Mouse (Mus musculus): ENCODE results near the gene Dclre1b. TPM values are rescaled to one million over a fixed set of nuclear protein-coding genes. Genes with fewer than 3 reads are reported as not detected.
A peak's percentile ranks its signal among the peaks of the same experiment; 100 is the strongest.
"Not testable (repeated sequence)": the region's sequence is repeated elsewhere in the genome, so short reads cannot be mapped to it uniquely, and the experiment has no call there.

Gene Dclre1b
- total RNA-seq, 2 experiments from 2014 or later: 11.7 to 12.7 TPM

DNA sequence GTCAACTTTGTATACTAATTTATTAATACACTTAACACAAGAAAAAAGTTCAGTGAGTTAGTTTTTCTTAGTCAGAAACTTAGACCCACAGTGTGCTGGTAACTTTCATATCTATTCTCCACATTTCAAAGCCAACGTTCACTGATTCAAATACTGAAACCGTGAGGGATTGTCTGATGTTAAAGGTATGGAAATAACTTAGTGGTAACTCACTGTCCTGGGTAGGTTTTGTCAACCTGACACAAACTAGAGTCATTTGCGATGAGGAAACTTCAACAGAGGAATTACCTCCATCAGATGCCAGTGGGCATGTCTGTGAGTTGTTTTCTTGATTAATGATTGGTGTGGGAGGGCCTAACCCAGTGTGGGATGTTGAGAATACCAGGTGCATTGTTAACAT lies 19.8 kb upstream of the Dclre1b start:
- DNase-seq: no peak
- intact Hi-C loops (cut with DNase I): loop anchor here (5.0 kb wide), 1 partner anchor 58 kb away; no protein-coding TSS in a partner anchor

DNA sequence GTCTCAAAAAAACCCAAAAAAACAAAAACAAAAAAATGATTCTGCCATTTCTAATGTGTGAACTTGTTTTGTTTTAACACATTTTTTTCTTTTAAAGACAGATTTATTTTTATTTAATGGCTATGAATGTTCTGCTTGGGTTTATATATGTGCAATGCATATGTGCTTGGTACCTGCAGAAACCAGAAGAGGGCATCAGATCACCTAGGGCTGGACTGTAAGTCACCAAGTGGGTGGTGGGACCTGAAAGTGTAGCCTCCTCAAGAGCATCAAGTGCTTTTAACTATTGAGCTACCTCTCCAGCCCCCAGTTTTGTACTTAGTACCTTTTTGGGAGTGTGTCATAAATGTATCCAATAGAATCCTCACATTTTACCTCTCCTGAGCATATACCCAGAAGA lies 18.3 kb upstream of the Dclre1b start:
- intact Hi-C loops (cut with DNase I): loop anchor here (5.0 kb wide), 1 partner anchor 60 kb away; no protein-coding TSS in a partner anchor
- no peak for DNase-seq

GRCm38 (mm10) chr3:103810967-103811366 lies 1.7 kb upstream of the Dclre1b start:
- intact Hi-C loops (cut with DNase I): loop anchor here (5.0 kb wide), 1 partner anchor 76 kb away; no protein-coding TSS in a partner anchor
- DNase-seq: no peak

DNA sequence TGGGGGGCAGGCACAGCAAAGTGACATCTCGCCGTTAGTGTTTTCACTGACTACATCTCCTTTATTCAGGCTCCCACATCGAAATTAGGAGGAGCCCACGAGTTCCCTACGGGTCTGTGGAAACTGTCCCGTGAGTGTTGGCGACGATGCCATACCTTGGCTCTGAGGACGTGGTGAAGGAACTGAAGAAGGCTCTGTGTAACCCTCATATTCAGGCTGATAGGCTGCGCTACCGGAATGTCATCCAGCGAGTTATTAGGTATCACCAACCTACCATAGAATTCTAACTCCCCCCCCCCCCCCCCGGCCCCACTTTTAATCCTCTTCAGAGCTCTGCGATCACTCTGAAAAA lies 531 bp upstream of the Dclre1b start:
- no peak for DNase-seq
- intact Hi-C loops (cut with DNase I): loop anchor here (1.0 to 5.0 kb wide), 3 partner anchors 18 to 78 kb away; partner anchors contain the start of gene Hipk1

DNA sequence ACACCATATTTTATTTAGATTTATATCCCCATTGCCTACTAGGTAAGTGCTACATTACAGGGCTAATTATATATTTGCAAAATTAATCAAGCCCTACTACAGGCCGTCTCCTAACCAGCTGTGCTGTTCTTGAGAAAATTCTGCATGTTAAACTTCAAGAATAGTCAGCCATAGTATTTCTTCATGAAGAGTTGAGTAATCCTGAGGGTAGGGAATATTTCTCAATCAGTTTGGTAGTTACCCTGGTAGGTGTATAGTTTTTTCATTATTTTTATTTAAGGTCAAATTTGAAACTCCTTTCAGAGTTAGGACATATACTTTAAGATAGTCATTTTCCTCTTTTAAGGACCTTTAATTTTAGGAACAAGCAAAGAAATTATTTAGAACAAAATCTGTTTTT lies 3.6 kb downstream of the Dclre1b start:
- no peak for DNase-seq
- intact Hi-C loops (cut with DNase I): loop anchor here (5.0 kb wide), 1 partner anchor 33 kb away; no protein-coding TSS in a partner anchor

- no peak for DNase-seq
- intact Hi-C loops (cut with DNase I): no loop called here
These were observed 6.4 kb downstream of the Dclre1b start for GRCm38 (mm10) chr3:103802861-103803260.

GRCm38 (mm10) chr3:103801631-103802531 lies 7.4 kb downstream of the Dclre1b start:
- intact Hi-C loops (cut with DNase I): no loop called here
- DNase-seq: peak; percentile 84 to 85

- intact Hi-C loops (cut with DNase I): no loop called here
- DNase-seq: no peak
These were observed 9.7 kb downstream of the Dclre1b start for GRCm38 (mm10) chr3:103799507-103799906.

DNA sequence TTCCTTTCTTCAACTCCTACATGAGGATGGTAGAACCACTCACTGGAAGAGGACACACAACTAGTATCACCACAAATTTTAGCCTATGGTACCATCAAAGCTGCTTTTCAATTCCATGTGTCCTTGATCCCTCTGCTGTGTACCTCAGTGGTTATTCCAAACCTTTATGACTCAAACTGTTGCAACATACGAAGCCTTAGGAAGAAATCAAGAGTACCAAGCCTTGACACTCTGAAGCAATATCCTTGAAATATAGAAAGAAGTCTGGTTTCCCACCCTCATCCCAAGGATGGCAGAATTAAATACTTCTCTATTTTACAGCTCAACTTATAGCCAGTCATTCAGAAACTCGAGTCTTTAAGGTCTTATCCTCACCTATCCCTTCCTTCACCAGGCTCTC lies 12.9 kb downstream of the Dclre1b start:
- intact Hi-C loops (cut with DNase I): no loop called here
- DNase-seq: no peak

- no peak for DNase-seq
- intact Hi-C loops (cut with DNase I): no loop called here
These were observed 16.7 kb downstream of the Dclre1b start for GRCm38 (mm10) chr3:103792566-103792965.

GRCm38 (mm10) chr3:103792111-103792406 lies 17.2 kb downstream of the Dclre1b start:
- DNase-seq; intact Hi-C loops (cut with DNase I): not testable (repeated sequence)

DNA sequence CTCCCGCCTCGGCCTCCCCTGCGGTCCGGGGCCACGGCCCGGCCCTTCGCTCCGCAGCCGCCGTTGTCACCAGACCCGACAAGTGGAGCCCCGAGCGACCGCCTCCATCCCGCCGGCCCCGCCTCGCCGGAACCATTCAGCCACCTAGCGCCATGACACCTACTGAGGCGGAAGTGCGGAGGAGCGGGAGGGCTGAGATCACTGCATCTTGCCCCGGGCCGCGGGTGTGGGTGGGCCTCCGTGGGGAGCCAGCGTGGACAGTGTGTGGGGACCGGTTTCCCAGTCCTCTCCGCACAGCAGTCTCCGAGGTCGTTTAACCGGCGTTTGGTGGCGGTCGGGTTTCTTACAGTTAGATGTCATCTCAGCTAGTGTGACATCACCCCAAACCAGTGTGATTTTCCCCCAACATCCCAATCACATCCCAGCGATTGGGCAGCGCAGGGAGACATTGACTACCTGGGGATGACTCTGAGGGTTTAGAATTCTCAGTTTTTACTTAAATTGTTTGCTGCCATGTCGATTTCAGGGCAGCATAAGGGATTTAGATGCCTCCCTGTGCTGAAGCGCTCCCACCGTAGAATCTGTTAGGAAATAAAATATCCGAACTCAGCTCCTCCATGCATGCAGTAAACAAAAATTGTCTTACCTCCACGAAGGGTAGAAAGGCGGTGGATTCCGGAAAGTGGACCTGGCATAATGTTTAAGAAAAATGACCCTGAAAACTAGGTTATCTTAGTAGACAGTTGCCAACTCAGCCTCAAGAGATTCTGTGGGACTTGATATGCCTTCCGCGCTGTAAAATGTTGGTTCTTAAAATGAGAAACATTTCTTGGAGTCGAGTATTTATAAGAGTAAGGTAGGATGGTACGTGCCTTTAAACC lies 17.8 kb downstream of the Dclre1b start, which contains the start of gene Hipk1:
Hipk1 (minus strand) TSS at position 334 of the 881 bp plus-strand sequence.
- peak; percentile 93 to 94 for DNase-seq
- intact Hi-C loops (cut with DNase I): loop anchor here (1.0 to 2.0 kb wide), 3 partner anchors 18 to 53 kb away; partner anchors contain the start of genes Ap4b1, Dclre1b, Gm10964 and Gm43064

- peak in 1 of 2 experiments; percentile 52 for DNase-seq
- intact Hi-C loops (cut with DNase I): loop anchor here (1.0 to 2.0 kb wide), 3 partner anchors 18 to 52 kb away; partner anchors contain the start of genes Ap4b1, Dclre1b, Gm10964 and Gm43064
These were observed 18.7 kb downstream of the Dclre1b start for GRCm38 (mm10) chr3:103790346-103791145.

GRCm38 (mm10) chr3:103789891-103790345 lies 19.3 kb downstream of the Dclre1b start:
- intact Hi-C loops (cut with DNase I): loop anchor here (2.0 to 5.0 kb wide), 3 partner anchors 17 to 51 kb away; partner anchors contain the start of genes Gm10964 and Olfml3
- DNase-seq: peak; percentile 34 to 38

DNA sequence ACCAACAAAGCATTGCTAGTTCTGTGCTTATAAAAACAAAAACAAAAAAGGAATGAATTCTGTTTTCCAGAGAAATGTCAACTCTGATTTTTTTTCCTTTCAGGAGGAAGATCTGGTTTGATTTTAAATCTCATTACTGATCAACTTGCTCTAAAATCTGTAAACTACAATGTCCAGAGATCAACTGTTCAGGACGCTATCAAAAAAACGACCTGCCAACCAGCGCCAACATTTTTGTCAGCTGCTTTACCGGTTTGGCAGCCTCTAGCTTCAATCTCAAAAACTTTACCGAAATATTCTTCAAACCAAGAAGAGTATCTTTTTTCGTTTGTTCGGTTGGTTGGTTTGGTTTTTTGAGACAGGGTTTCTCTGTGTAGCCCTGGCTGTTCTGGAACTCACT lies 20.1 kb downstream of the Dclre1b start:
- intact Hi-C loops (cut with DNase I): loop anchor here (5.0 kb wide), 1 partner anchor 37 kb away; no protein-coding TSS in a partner anchor
- DNase-seq: no peak

GRCm38 (mm10) chr3:103787225-103787624 lies 22.0 kb downstream of the Dclre1b start:
- intact Hi-C loops (cut with DNase I): loop anchor here (5.0 kb wide), 1 partner anchor 35 kb away; no protein-coding TSS in a partner anchor
- DNase-seq: no peak

- no peak for DNase-seq
- intact Hi-C loops (cut with DNase I): no loop called here
These were observed 26.2 kb downstream of the Dclre1b start for GRCm38 (mm10) chr3:103782844-103783609.

DNA sequence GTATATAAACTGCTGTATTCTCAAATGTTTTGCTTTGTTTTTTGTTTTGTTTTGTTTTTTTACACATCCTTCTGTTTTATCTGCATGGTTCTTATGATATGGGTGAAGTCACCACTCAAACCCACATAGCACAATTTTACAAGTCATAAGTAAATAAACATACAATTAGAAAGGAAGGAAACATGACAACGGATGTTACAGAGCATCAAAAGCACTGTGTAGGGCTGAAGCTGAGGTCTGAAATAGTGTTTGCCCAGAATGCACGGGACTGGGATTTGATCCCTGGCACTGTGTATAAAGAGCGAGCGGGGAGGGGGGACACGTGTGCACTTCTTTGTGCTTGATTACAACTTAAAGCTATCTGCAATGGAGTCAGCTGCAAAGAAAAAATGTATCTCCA lies 28.5 kb downstream of the Dclre1b start:
- intact Hi-C loops (cut with DNase I): no loop called here

DNA sequence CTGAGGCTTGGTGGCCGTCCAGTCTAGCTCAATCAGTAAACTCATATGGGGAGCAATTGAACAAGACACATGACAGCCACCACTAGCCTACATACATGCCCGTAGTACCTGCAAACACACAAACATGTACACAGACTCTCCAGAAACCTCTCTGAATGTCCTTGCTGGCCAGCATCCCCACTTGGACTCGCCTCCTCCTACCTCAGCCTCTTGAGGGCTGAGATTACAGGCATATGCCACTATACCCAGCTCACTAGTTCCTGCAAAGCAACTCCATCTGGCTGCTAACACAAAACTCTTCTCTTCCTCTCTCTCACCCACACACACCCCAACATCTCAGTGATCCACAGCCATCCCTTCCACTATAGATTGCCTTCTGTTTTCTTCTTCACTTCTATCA lies 29.0 kb downstream of the Dclre1b start:
- intact Hi-C loops (cut with DNase I): no loop called here
- DNase-seq: no peak

More for the DNA sequence above, 28.5 kb downstream of the Dclre1b start:
- DNase-seq: no peak

Data from heart, postnatal 14 days (tissue).